Comparison of ENCODE assay signal across 8 mouse cellular contexts in the genomic region with DNA sequence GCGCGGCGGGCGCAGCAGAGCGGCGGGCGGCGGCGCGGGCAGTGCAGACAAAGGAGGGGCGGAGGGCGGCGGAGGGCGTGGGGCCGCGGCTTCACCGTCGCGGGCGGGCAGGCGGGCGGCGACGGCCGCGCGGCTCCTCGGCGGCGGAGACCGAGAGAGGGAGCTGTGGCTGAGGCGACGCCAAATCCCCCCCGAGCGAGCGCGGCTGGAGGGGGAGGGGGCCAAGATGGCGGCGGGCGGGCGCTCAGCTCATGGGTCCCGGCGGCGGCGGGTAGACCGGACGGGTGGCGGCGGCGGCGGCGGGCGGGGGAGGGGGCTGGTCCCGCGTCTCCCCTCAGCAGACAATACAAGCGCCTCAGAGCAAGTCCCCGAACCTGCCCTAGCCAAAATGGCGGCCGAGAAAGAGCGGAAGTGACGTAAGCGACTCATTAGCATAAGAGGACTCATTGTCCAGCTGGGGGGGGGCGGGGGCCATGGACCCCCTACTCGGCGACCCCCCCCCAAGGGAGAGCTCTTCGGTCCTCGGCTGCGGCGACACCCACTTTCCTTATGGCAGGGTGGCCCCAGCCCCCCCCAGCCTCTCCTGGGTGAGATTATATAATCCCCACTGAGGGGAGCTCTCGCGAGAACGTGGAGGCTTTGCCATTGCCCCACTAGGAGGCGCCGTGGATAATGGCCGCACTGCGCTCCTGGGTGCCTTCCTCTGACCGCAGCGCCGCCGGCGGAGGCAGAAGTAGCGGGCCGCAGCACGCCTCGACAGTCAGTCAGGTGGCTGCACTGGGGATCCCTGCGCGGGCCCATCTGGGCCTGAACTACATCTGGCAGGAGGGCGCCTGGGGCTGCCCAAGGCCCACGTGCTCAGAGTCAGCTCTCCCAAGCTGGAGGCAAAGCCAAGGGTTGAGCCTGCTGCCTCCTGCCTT. TPM values are rescaled to one million over a fixed set of nuclear protein-coding genes. Genes with fewer than 3 reads are reported as not detected.
DNase-seq lines count a peak whose midpoint lies in the region; ATAC-seq and TF ChIP-seq lines count a peak whose summit lies in the region.

A gene (minus strand): TSS at position 388 of the 920 bp plus-strand sequence.

- peaks cover 25% of the 10 kb centered on the region for H3K4me1 ChIP-seq in heart, embryonic 12.5 days (replicated peaks)
- peaks cover 7% of the 10 kb centered on the region; the same call in 1 of the 2 replicates for H3K4me1 ChIP-seq in kidney, postnatal 0 days (replicated peaks; ENCODE audit: insufficient read depth, low read length)
- H3K4me1 ChIP-seq in liver, embryonic 11.5 days (replicated peaks; ENCODE audit: control insufficient read depth, insufficient read depth, low read length): peaks cover 15% of the 10 kb centered on the region
- peaks cover 8% of the 10 kb centered on the region; the same call in 1 of the 2 replicates for H3K4me1 ChIP-seq in stomach, embryonic 14.5 days (ENCODE audit: control insufficient read depth, insufficient read depth, low read length)

- peaks cover 54% of the 10 kb centered on the region for H3K36me3 ChIP-seq in heart, embryonic 12.5 days
- peaks cover 12% of the 10 kb centered on the region; the same call in 1 of the 2 replicates for H3K36me3 ChIP-seq in kidney, postnatal 0 days (ENCODE audit: insufficient read depth, low read length)
- peaks cover 29% of the 10 kb centered on the region for H3K36me3 ChIP-seq in liver, embryonic 11.5 days (ENCODE audit: control insufficient read depth, insufficient read depth, low read length)
- H3K36me3 ChIP-seq in stomach, embryonic 14.5 days (ENCODE audit: control insufficient read depth, insufficient read depth, low read length): peaks cover 39% of the 10 kb centered on the region

- ATAC-seq in erythroid progenitor cell, adult 5-6 weeks (replicated peaks; ENCODE audit: low FRiP score, poor library complexity, severe bottlenecking): peak; percentile 91
- ATAC-seq in heart, embryonic 12.5 days (ENCODE audit: insufficient number of reproducible peaks, low FRiP score): peak; percentile 91
- peak; percentile 93 for ATAC-seq in kidney, postnatal 0 days (replicated peaks; ENCODE audit: low FRiP score, low read depth)
- peak; percentile 88 for ATAC-seq in liver, embryonic 11.5 days (replicated peaks; ENCODE audit: low FRiP score)
- ATAC-seq in stomach, embryonic 14.5 days (ENCODE audit: insufficient number of reproducible peaks, insufficient read depth, low FRiP score, low read depth): peak; percentile 91

- H3K4me2 ChIP-seq in heart, embryonic 12.5 days: peak within 1 kb of the TSS; percentile 83
- peak within 1 kb of the TSS; percentile 74 for H3K4me2 ChIP-seq in kidney, postnatal 0 days (ENCODE audit: low read length)
- H3K4me2 ChIP-seq in liver, embryonic 11.5 days: peak within 1 kb of the TSS; percentile 88
- H3K4me2 ChIP-seq in stomach, embryonic 14.5 days (replicated peaks; ENCODE audit: low read depth, low read length): peak within 1 kb of the TSS; percentile 44

- H3K4me3 ChIP-seq in heart, embryonic 12.5 days: peak within 1 kb of the TSS; percentile 99
- peak within 1 kb of the TSS; percentile 98 for H3K4me3 ChIP-seq in kidney, postnatal 0 days (replicated peaks; ENCODE audit: low read depth, low read length)
- H3K4me3 ChIP-seq in liver, embryonic 11.5 days (ENCODE audit: low read depth, low read length): peak within 1 kb of the TSS; percentile 99
- peak within 1 kb of the TSS; percentile 87 for H3K4me3 ChIP-seq in stomach, embryonic 14.5 days (ENCODE audit: low read depth, low read length)

- 0 out of 2 replicates have a peak, but pooled peaks cover 3% of the 10 kb centered on the region for H3K9me3 ChIP-seq in heart, embryonic 12.5 days (replicated peaks)
- H3K9me3 ChIP-seq in kidney, postnatal 0 days (replicated peaks; ENCODE audit: low read length): no peaks in the 10 kb centered on the region
- H3K9me3 ChIP-seq in liver, embryonic 11.5 days (ENCODE audit: control insufficient read depth, low read length): no peaks in the 10 kb centered on the region
- H3K9me3 ChIP-seq in stomach, embryonic 14.5 days (ENCODE audit: control insufficient read depth, low read depth, low read length): no peaks in the 10 kb centered on the region

- peak; percentile 98 for DNase-seq in CD4-positive helper T cell, adult 2 months (ENCODE audit: low read depth, low spot score)
- DNase-seq in brain, embryonic 18.5 days (ENCODE audit: low read depth, low spot score): peak; percentile 90
- DNase-seq in kidney, postnatal 0 days (ENCODE audit: low spot score): peak; percentile 98
- peak; percentile 98 for DNase-seq in liver, embryonic 11.5 days (ENCODE audit: low spot score)
- DNase-seq in naive thymus-derived CD4-positive, alpha-beta T cell, adult 2 months (ENCODE audit: low read depth): peak; percentile 99

- 4% methylated on average over 55 of the region's 89 CpGs for WGBS in heart, embryonic 12.5 days
- 0% methylated on average over 47 of the region's 89 CpGs for WGBS in kidney, postnatal 0 days
- WGBS in liver, embryonic 11.5 days: under 1% methylated on average over 57 of the region's 89 CpGs
- under 1% methylated on average over 68 of the region's 89 CpGs for WGBS in stomach, embryonic 14.5 days

- no peaks in the 10 kb centered on the region for H3K27me3 ChIP-seq in heart, embryonic 12.5 days (replicated peaks)
- H3K27me3 ChIP-seq in kidney, postnatal 0 days (ENCODE audit: insufficient read depth, low read length): no peaks in the 10 kb centered on the region
- H3K27me3 ChIP-seq in liver, embryonic 11.5 days (replicated peaks; ENCODE audit: control insufficient read depth, insufficient read depth, low read length): no peaks in the 10 kb centered on the region
- H3K27me3 ChIP-seq in stomach, embryonic 14.5 days (ENCODE audit: control insufficient read depth, insufficient read depth, low read length): no peaks in the 10 kb centered on the region

- peak within 1 kb of the TSS; percentile 100 for H3K27ac ChIP-seq in heart, embryonic 12.5 days (ENCODE audit: poor library complexity, severe bottlenecking)
- H3K27ac ChIP-seq in kidney, postnatal 0 days: peak within 1 kb of the TSS; percentile 99
- H3K27ac ChIP-seq in liver, embryonic 11.5 days (ENCODE audit: low read depth, low read length): peak within 1 kb of the TSS; percentile 99
- H3K27ac ChIP-seq in stomach, embryonic 14.5 days (ENCODE audit: low read length): peak within 1 kb of the TSS; percentile 98

- peak; percentile 90 for TF ChIP-seq CTCF in kidney, postnatal 0 days (IDR thresholded peaks at IDR 0.05; ENCODE audit: low read depth)

- peak within 1 kb of the TSS; percentile 100 for H3K9ac ChIP-seq in heart, embryonic 12.5 days
- peak within 1 kb of the TSS; percentile 100 for H3K9ac ChIP-seq in kidney, postnatal 0 days (ENCODE audit: low read depth, low read length)
- H3K9ac ChIP-seq in liver, embryonic 11.5 days (ENCODE audit: low read depth, low read length): peak within 1 kb of the TSS; percentile 100
- H3K9ac ChIP-seq in stomach, embryonic 14.5 days (replicated peaks; ENCODE audit: low read depth, low read length): peak within 1 kb of the TSS; percentile 100

RNA-seq across cellular contexts. Expression of the gene that starts here (rescaled TPM):
- total RNA-seq in erythroid progenitor cell, adult 5-6 weeks (2015; ENCODE audit: low replicate concordance): 18.0 and 38.1 TPM in 2 replicates
- total RNA-seq in erythroid progenitor cell, adult 5-6 weeks (2017; ENCODE audit: low replicate concordance): 0.53 and 17.5 TPM in 2 replicates
- 9.1 and 11.2 TPM in 2 replicates for polyA plus RNA-seq in heart, embryonic 12.5 days (2016; fragmentation: Nextera tagmentation; extraction: Ambion mirVana)
- polyA plus RNA-seq in kidney, postnatal 0 days (2015; fragmentation: Nextera tagmentation; extraction: Ambion mirVana): 6.0 and 13.1 TPM in 2 replicates
- polyA plus RNA-seq in liver, embryonic 11.5 days (2014; fragmentation: Nextera tagmentation; extraction: Ambion mirVana): 4.2 and 5.3 TPM in 2 replicates
- polyA plus RNA-seq in stomach, embryonic 14.5 days (2014; fragmentation: Nextera tagmentation; extraction: Ambion mirVana): 4.1 and 4.9 TPM in 2 replicates

Comparison
In these comparisons a context has a peak if more than half of its experiments do, and no peak if none do; other contexts are left out.
1. Peak in every context shown above with its lines: DNase-seq, ATAC-seq, H3K4me3 ChIP-seq and H3K27ac ChIP-seq.